Mouse (Mus musculus) liver, embryonic 11.5 days (tissue): Measurements from ENCODE around the gene Qrich1. TPM values are rescaled to one million over a fixed set of nuclear protein-coding genes. Genes with fewer than 3 reads are reported as not detected.
A peak's percentile ranks its signal among the peaks of the same experiment; 100 is the strongest.

Source experiments
- ATAC-seq: fragments of 200-750 bp; cut with Nextera tagmentation; replicated peaks from 2 replicates; pipeline ENCODE4 v1.8.0; 2017; ENCODE audit warnings: moderate number of reproducible peaks, mild to moderate bottlenecking, moderate TSS enrichment, moderate library complexity; ENCODE audit not compliant: low FRiP score
- DNase-seq: peaks from one replicate; pipeline ENCODE4 v3.0.0-alpha.2; 2017; ENCODE audit warnings: low spot score
- H3K27ac ChIP-seq: fragments of 300-500 bp; sonication (generic); 2 replicates; pipeline ENCODE4 v1.5.1; 2014; ENCODE audit warnings: mild to moderate bottlenecking, low read depth, low read length, control low read depth
- H3K27me3 ChIP-seq: fragments of 300-500 bp; sonication (generic); replicated peaks from 2 replicates; pipeline ENCODE4 v1.6.1; 2014; ENCODE audit warnings: low read length, mixed read lengths; ENCODE audit not compliant: control insufficient read depth, insufficient read depth
- H3K36me3 ChIP-seq: fragments of 300-500 bp; sonication (generic); 2 replicates; pipeline ENCODE4 v1.6.1; 2014; ENCODE audit warnings: mild to moderate bottlenecking, low read length, moderate library complexity, mixed read lengths; ENCODE audit not compliant: control insufficient read depth, insufficient read depth
- H3K4me1 ChIP-seq: fragments of 300-500 bp; sonication (generic); replicated peaks from 2 replicates; pipeline ENCODE4 v1.6.1; 2014; ENCODE audit warnings: low read length, mixed read lengths; ENCODE audit not compliant: control insufficient read depth, insufficient read depth
- H3K4me2 ChIP-seq: fragments of 300-500 bp; sonication (generic); 2 replicates; pipeline ENCODE4 v1.6.1; 2014; ENCODE audit warnings: mild to moderate bottlenecking, control low read depth, moderate library complexity
- H3K4me3 ChIP-seq: fragments of 300-500 bp; sonication (generic); 2 replicates; pipeline ENCODE4 v1.5.1; 2014; ENCODE audit warnings: low read depth, low read length, control low read depth
- H3K9ac ChIP-seq: fragments of 300-500 bp; sonication (generic); 2 replicates; pipeline ENCODE4 v1.6.1; 2014; ENCODE audit warnings: low read depth, low read length, control low read depth
- H3K9me3 ChIP-seq: fragments of 300-500 bp; sonication (generic); 2 replicates; pipeline ENCODE4 v1.6.1; 2016; ENCODE audit warnings: low read length, inconsistent platforms, mixed read lengths; ENCODE audit not compliant: control insufficient read depth
- WGBS: fragments of 180-500 bp; shearing (Covaris S2); extraction: QIAGEN DNeasy Blood & Tissue Kit; methylation state at CpG from one replicate; pipeline ENCODE4 v1.1.7; 2014; 5-methylcytosine and 5-hydroxymethylcytosine counted together
- polyA plus RNA-seq: library from polyadenylated mRNA; unstranded; fragments of >200 nt; fragmentation: Nextera tagmentation; extraction: Ambion mirVana; gene quantifications from 2 replicates; pipeline ENCODE4 v1.2.1, GENCODE M21; 2014

Qrich1 gene
- polyA plus RNA-seq, 1 experiment from 2014 or later: 106 TPM

- Histone ChIP-seq H3K4me2 (peak overlapping the region; percentile 100), H3K9me3 (no peaks in the 10 kb centered on the region), H3K36me3 (peaks cover 34% of the 10 kb centered on the region), H3K4me3 (peak overlapping the region; percentile 78), H3K27me3 (no peaks in the 10 kb centered on the region), H3K9ac (peak overlapping the region; percentile 85), H3K4me1 (peaks cover 55% of the 10 kb centered on the region), H3K27ac (peak overlapping the region; percentile 98)
- peak; percentile 1; the same call in 1 of the 2 replicates for ATAC-seq
- WGBS: 8% methylated on average over 35 of the region's 35 CpGs
- peak; percentile 42 for DNase-seq
These were observed 49.5 kb downstream of the Qrich1 start for GRCm38 (mm10) chr9:108565881-108566814.

DNA sequence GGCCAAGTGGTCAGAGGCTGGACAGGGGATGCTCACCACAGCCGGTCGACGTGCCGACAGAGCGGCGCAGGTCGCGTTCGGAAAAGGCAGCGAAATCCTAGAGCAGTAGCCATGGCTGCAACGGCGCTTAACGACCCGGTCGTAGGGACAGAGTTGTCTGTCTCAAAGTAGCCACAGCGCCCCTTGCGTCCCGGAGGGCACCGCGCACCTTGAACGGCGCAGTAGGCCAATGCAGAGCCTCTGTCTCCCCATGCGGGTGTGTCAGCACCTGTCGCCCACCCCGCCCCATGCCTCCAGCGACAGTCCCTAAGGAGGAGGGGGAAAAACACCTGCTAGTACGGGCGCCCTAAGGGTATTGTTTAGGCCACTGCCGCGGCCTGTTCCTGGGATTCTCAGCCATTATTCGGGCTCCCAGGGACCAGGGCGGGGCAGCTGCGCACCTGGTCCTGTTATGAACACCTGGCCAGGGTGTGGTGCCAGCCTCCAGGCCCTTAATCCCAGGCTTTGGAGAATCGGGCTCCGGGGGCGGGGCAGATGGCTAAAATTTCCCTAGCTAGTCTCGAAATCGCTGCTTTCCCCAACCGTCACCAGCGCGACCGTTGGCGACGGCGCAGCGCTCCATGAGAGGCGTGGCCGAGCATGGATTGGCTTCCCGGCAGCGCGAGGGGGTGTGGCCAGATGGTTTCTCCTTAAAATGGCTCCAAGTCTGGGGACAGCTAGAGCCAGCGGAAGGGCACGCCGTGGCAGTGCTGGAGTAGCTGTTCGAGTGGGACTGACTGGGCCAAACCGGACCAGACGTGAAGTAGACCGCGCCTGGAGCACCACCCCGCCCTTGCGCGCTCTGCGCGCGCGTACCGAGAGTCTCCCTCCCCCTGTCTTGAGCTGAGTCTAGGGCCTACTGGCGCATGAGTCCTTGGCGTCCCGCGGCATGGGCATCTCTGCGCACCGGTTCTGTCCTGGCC lies 50.5 kb downstream of the Qrich1 start, which contains the start of gene Ndufaf3:
Gene Ndufaf3 (minus strand): TSS at position 620 of the 962 bp plus-strand sequence.
- WGBS: under 1% methylated on average over 73 of the region's 73 CpGs
- peak; percentile 97 for DNase-seq
- Histone ChIP-seq H3K27me3 (no peaks in the 10 kb centered on the region), H3K36me3 (peaks cover 34% of the 10 kb centered on the region), H3K9ac (peak within 1 kb of the TSS; percentile 85), H3K4me2 (peak within 1 kb of the TSS; percentile 100), H3K27ac (peak within 1 kb of the TSS; percentile 98), H3K4me1 (peaks cover 47% of the 10 kb centered on the region), H3K4me3 (peak within 1 kb of the TSS; percentile 78), H3K9me3 (no peaks in the 10 kb centered on the region)
- peak; percentile 78 for ATAC-seq

- peak overlapping the region; percentile 85 for H3K9ac ChIP-seq
- peaks cover 47% of the 10 kb centered on the region for H3K4me1 ChIP-seq
- H3K27me3 ChIP-seq: no peaks in the 10 kb centered on the region
- no peak for ATAC-seq
- peak overlapping the region; percentile 100 for H3K4me2 ChIP-seq
- WGBS: 7% methylated on average over 18 of the region's 18 CpGs
- peak overlapping the region; percentile 98 for H3K27ac ChIP-seq
- H3K4me3 ChIP-seq: peak overlapping the region; percentile 78
- DNase-seq: no peak
- H3K9me3 ChIP-seq: no peaks in the 10 kb centered on the region
- H3K36me3 ChIP-seq: peaks cover 38% of the 10 kb centered on the region
These were observed 51.4 kb downstream of the Qrich1 start for GRCm38 (mm10) chr9:108567931-108568419.

DNA sequence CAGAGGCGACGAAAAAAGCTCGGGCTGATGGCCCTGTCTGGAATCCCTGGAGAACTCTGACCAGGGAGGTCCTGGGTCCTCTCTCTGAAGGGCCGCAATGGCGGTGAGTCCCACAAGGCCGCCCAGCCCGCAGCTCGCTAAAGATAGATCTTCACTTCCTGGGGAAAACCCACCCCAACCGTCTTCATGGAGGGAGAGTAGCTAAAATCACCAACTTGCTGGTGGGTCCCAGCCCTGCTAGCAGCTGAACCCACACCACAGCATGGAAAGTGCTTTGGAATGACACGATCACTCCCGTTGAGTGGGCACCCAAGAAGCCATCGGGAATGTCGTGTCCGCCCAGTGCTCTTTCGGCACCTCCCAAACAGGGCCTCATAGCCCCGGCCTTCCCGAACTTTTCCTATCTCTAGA lies 51.9 kb downstream of the Qrich1 start:
- Histone ChIP-seq H3K27me3 (no peaks in the 10 kb centered on the region), H3K4me2 (peak overlapping the region; percentile 100), H3K36me3 (peaks cover 39% of the 10 kb centered on the region), H3K27ac (peak overlapping the region; percentile 98), H3K4me1 (peaks cover 47% of the 10 kb centered on the region), H3K9me3 (no peaks in the 10 kb centered on the region), H3K4me3 (peak overlapping the region; percentile 78), H3K9ac (peak overlapping the region; percentile 85)
- WGBS: 52% methylated on average over 17 of the region's 17 CpGs
- peak; percentile 36 for DNase-seq
- ATAC-seq: no peak

DNA sequence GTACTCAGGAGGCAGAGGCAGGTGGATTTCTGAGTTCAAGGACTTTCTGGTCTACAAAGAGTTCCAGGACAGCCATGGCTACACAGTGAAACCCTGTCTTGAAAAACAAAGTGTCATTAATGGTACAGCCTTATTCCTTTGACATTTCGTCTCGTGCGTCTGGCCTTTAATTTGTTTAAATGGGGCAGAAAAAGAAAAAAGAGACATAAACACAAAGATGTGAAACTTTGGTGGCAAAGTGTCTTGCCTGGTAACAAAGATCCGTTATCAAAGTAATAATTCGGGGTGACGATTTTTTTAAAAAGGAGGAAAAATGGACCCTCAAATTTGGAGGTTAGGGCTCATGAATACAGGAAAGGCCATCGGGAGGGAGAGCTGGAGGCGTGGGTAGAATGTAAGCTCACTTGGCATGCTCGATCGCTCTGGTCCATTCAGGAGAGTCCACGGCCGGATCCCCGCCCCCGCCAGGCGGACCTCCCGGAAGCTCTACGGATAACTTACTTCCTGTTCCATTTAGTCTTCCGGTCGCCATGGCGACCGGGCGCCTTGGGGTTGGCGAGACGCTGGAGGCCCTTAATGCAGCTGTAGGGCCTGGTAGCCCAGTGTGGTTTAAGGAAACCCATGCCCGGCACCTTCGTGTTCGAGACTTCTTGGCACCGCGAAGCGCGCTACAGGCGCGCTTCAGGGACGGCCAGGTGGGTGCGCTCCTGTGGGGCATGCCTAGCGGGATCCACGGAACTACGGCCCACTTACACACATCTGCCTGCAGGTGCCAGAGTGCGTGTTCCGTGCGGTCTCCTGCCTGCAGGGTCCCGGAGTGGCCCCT lies 53.0 kb downstream of the Qrich1 start, which contains the start of gene Dalrd3:
Gene Dalrd3 (plus strand): TSS at position 506 of the 826 bp plus-strand sequence.
- Histone ChIP-seq H3K27me3 (no peaks in the 10 kb centered on the region), H3K9ac (peak within 1 kb of the TSS; percentile 85), H3K4me3 (peak within 1 kb of the TSS; percentile 78), H3K4me2 (peak within 1 kb of the TSS; percentile 100), H3K4me1 (peaks cover 39% of the 10 kb centered on the region), H3K36me3 (peaks cover 34% of the 10 kb centered on the region), H3K27ac (peak within 1 kb of the TSS; percentile 98), H3K9me3 (no peaks in the 10 kb centered on the region)
- peak; percentile 87 for DNase-seq
- 5% methylated on average over 42 of the region's 42 CpGs for WGBS
- peak; percentile 74 for ATAC-seq

DNA sequence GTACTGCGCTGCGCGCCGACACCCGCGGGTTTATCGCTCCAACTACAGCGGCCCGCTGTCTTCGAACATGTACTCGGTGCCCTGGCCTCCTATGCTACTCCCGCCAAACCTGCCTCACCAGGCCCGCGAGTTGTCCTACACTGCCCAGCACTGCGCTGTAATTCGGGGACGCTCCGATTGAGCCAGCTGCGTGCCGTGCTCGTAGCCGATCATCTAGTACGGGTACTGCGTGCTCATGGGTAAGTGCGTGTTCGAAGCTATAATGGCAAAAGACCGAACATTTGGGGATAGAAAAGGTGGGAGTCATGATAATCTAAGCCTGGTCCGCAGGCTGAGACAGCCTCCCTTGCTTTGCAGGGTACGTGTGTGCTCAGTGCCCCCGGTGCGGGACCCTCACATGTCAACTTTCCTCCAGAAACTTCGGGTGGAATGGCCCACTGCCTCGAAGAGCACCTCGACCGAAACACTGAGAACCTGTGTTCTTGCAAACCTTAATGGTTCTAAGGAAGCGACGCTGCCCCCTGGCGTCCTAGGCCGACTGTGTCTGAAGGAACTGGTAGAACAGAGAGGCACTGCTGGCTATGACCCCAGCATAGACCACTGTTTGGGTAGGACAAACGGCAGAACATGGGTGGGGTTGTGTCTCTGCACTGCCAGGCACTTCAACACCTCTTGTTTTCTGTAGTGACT lies 53.7 kb downstream of the Qrich1 start:
- ATAC-seq (peak; percentile 12), DNase-seq (peak; percentile 79)
- H3K9ac ChIP-seq: peak overlapping the region; percentile 65
- peaks cover 39% of the 10 kb centered on the region for H3K4me1 ChIP-seq
- H3K4me2 ChIP-seq: peak overlapping the region; percentile 100
- H3K27ac ChIP-seq: peak overlapping the region; percentile 60
- no peaks in the 10 kb centered on the region for H3K9me3 ChIP-seq
- H3K27me3 ChIP-seq: no peaks in the 10 kb centered on the region
- WGBS: 2% methylated on average over 40 of the region's 40 CpGs
- H3K4me3 ChIP-seq: peak overlapping the region; percentile 78
- peaks cover 30% of the 10 kb centered on the region for H3K36me3 ChIP-seq

- Histone ChIP-seq H3K9me3 (no peaks in the 10 kb centered on the region), H3K4me1 (peaks cover 30% of the 10 kb centered on the region), H3K9ac (no peak overlapping the region), H3K27ac (no peak overlapping the region), H3K4me3 (no peak overlapping the region), H3K4me2 (no peak overlapping the region), H3K27me3 (no peaks in the 10 kb centered on the region), H3K36me3 (peaks cover 33% of the 10 kb centered on the region)
- no peak for DNase-seq
- WGBS: 91% methylated on average over 16 of the region's 16 CpGs
- ATAC-seq: no peak
These were observed 54.9 kb downstream of the Qrich1 start for GRCm38 (mm10) chr9:108571401-108571973.
